Mouse (Mus musculus): Measurements from ENCODE around the gene Ccdc15. TPM values are rescaled to one million over a fixed set of nuclear protein-coding genes. Genes with fewer than 3 reads are reported as not detected.

Gene Ccdc15
- polyA plus RNA-seq, 1 experiment from 2014 or later, result 13.4 TPM

- Histone ChIP-seq H3K27ac (no peak overlapping the region), H3K9me3 (no peaks in the 10 kb centered on the region), H3K4me1 (peaks cover 5% of the 10 kb centered on the region), H3K4me3 (no peak overlapping the region), H3K27me3 (ENCODE audit: poor library complexity, severe bottlenecking) (no peaks in the 10 kb centered on the region), H3K36me3 (replicated peaks) (no peaks in the 10 kb centered on the region)
- no peak for DNase-seq (ENCODE audit: extremely low spot score, low spot score)
- WGBS, result 75% methylated on average over 5 of the region's 5 CpGs
These were observed 17.5 kb upstream of the Ccdc15 start for GRCm38 (mm10) chr9:37365706-37366105.

GRCm38 (mm10) chr9:37364392-37364791, 16.2 kb upstream of the Ccdc15 start:
- H3K4me1 ChIP-seq, result peaks cover 18% of the 10 kb centered on the region
- no peak for DNase-seq (ENCODE audit: extremely low spot score, low spot score)
- WGBS, result 88% methylated on average over 3 of the region's 3 CpGs
- H3K27ac ChIP-seq, result no peak overlapping the region
- no peaks in the 10 kb centered on the region for H3K27me3 ChIP-seq (ENCODE audit: poor library complexity, severe bottlenecking)
- H3K9me3 ChIP-seq, result no peaks in the 10 kb centered on the region
- no peak overlapping the region for H3K4me3 ChIP-seq
- no peaks in the 10 kb centered on the region for H3K36me3 ChIP-seq (replicated peaks)

GRCm38 (mm10) chr9:37363551-37363950, 15.3 kb upstream of the Ccdc15 start:
- Histone ChIP-seq H3K4me1 (peaks cover 27% of the 10 kb centered on the region), H3K27ac (no peak overlapping the region), H3K9me3 (no peaks in the 10 kb centered on the region), H3K36me3 (replicated peaks) (no peaks in the 10 kb centered on the region), H3K4me3 (no peak overlapping the region), H3K27me3 (ENCODE audit: poor library complexity, severe bottlenecking) (no peaks in the 10 kb centered on the region)
- WGBS, result 75% methylated on average over 3 of the region's 3 CpGs
- DNase-seq (ENCODE audit: extremely low spot score, low spot score), result no peak

GRCm38 (mm10) chr9:37362881-37363280, 14.6 kb upstream of the Ccdc15 start:
- Histone ChIP-seq H3K27me3 (ENCODE audit: poor library complexity, severe bottlenecking) (no peaks in the 10 kb centered on the region), H3K27ac (no peak overlapping the region), H3K4me1 (peaks cover 33% of the 10 kb centered on the region), H3K9me3 (no peaks in the 10 kb centered on the region), H3K4me3 (no peak overlapping the region), H3K36me3 (replicated peaks) (no peaks in the 10 kb centered on the region)
- 79% methylated on average over 1 of the region's 1 CpGs for WGBS
- no peak for DNase-seq (ENCODE audit: extremely low spot score, low spot score)

GRCm38 (mm10) chr9:37362084-37362483, 13.9 kb upstream of the Ccdc15 start:
- Histone ChIP-seq H3K36me3 (replicated peaks) (no peaks in the 10 kb centered on the region), H3K4me3 (no peak overlapping the region), H3K9me3 (no peaks in the 10 kb centered on the region), H3K4me1 (peaks cover 34% of the 10 kb centered on the region), H3K27me3 (ENCODE audit: poor library complexity, severe bottlenecking) (no peaks in the 10 kb centered on the region), H3K27ac (no peak overlapping the region)
- no peak for DNase-seq (ENCODE audit: extremely low spot score, low spot score)

- Histone ChIP-seq H3K4me1 (peaks cover 34% of the 10 kb centered on the region), H3K36me3 (replicated peaks) (no peaks in the 10 kb centered on the region), H3K9me3 (no peaks in the 10 kb centered on the region), H3K27ac (peak overlapping the region; percentile 90), H3K27me3 (ENCODE audit: poor library complexity, severe bottlenecking) (no peaks in the 10 kb centered on the region), H3K4me3 (peak overlapping the region; percentile 15; the same call in 1 of the 2 replicates)
- WGBS, result 28% methylated on average over 6 of the region's 6 CpGs
- peak; percentile 81 for DNase-seq (ENCODE audit: extremely low spot score, low spot score)
These were observed 11.3 kb upstream of the Ccdc15 start for GRCm38 (mm10) chr9:37359331-37360220.

GRCm38 (mm10) chr9:37358713-37359330, 10.6 kb upstream of the Ccdc15 start:
- 70% methylated on average over 7 of the region's 7 CpGs for WGBS

GRCm38 (mm10) chr9:37354485-37354884, 6.3 kb upstream of the Ccdc15 start:
- H3K4me1 ChIP-seq, result peaks cover 16% of the 10 kb centered on the region
- H3K27ac ChIP-seq, result no peak overlapping the region
- 79% methylated on average over 1 of the region's 1 CpGs for WGBS
- no peak for DNase-seq (ENCODE audit: extremely low spot score, low spot score)
- H3K9me3 ChIP-seq, result no peaks in the 10 kb centered on the region
- no peaks in the 10 kb centered on the region for H3K36me3 ChIP-seq (replicated peaks)
- H3K4me3 ChIP-seq, result no peak overlapping the region
- H3K27me3 ChIP-seq (ENCODE audit: poor library complexity, severe bottlenecking), result peaks cover 3% of the 10 kb centered on the region; the same call in 1 of the 2 replicates

More at GRCm38 (mm10) chr9:37358713-37359330, 10.6 kb upstream of the Ccdc15 start:
- Histone ChIP-seq H3K27ac (peak overlapping the region; percentile 90), H3K36me3 (replicated peaks) (no peaks in the 10 kb centered on the region), H3K9me3 (no peaks in the 10 kb centered on the region), H3K4me1 (peaks cover 34% of the 10 kb centered on the region), H3K27me3 (ENCODE audit: poor library complexity, severe bottlenecking) (no peaks in the 10 kb centered on the region), H3K4me3 (peak overlapping the region; percentile 15; the same call in 1 of the 2 replicates)
- peak; percentile 18 for DNase-seq (ENCODE audit: extremely low spot score, low spot score)

GRCm38 (mm10) chr9:37351266-37351665, 3.0 kb upstream of the Ccdc15 start:
- no peak for DNase-seq (ENCODE audit: extremely low spot score, low spot score)
- no peaks in the 10 kb centered on the region for H3K9me3 ChIP-seq
- H3K4me1 ChIP-seq, result peaks cover 17% of the 10 kb centered on the region
- no peak overlapping the region for H3K4me3 ChIP-seq
- peaks cover 3% of the 10 kb centered on the region; the same call in 1 of the 2 replicates for H3K27me3 ChIP-seq (ENCODE audit: poor library complexity, severe bottlenecking)
- no peak overlapping the region for H3K27ac ChIP-seq
- WGBS, result 67% methylated on average over 2 of the region's 2 CpGs
- no peaks in the 10 kb centered on the region for H3K36me3 ChIP-seq (replicated peaks)

GRCm38 (mm10) chr9:37349050-37349449, 818 bp upstream of the Ccdc15 start:
- WGBS, result 94% methylated on average over 3 of the region's 3 CpGs
- Histone ChIP-seq H3K4me3 (peak overlapping the region; percentile 63), H3K9me3 (no peaks in the 10 kb centered on the region), H3K27me3 (ENCODE audit: poor library complexity, severe bottlenecking) (peaks cover 3% of the 10 kb centered on the region; the same call in 1 of the 2 replicates), H3K4me1 (peaks cover 17% of the 10 kb centered on the region), H3K36me3 (replicated peaks) (peaks cover 3% of the 10 kb centered on the region; the same call in 1 of the 2 replicates), H3K27ac (peak overlapping the region; percentile 93)
- DNase-seq (ENCODE audit: extremely low spot score, low spot score), result no peak

- H3K9me3 ChIP-seq, result no peaks in the 10 kb centered on the region
- peak overlapping the region; percentile 93 for H3K27ac ChIP-seq
- peak overlapping the region; percentile 63 for H3K4me3 ChIP-seq
- peak; percentile 41 for DNase-seq (ENCODE audit: extremely low spot score, low spot score)
- peaks cover 17% of the 10 kb centered on the region for H3K36me3 ChIP-seq (replicated peaks)
- H3K27me3 ChIP-seq (ENCODE audit: poor library complexity, severe bottlenecking), result peaks cover 3% of the 10 kb centered on the region; the same call in 1 of the 2 replicates
- 31% methylated on average over 12 of the region's 12 CpGs for WGBS
- H3K4me1 ChIP-seq, result peaks cover 17% of the 10 kb centered on the region
These were observed 846 bp downstream of the Ccdc15 start for GRCm38 (mm10) chr9:37347184-37347987.

GRCm38 (mm10) chr9:37345406-37345805, 2.8 kb downstream of the Ccdc15 start:
- 90% methylated on average over 3 of the region's 3 CpGs for whole genome bisulfite sequencing
- peaks cover 33% of the 10 kb centered on the region for H3K36me3 ChIP-seq (replicated peaks)
- no peaks in the 10 kb centered on the region for H3K9me3 ChIP-seq
- no peak overlapping the region for H3K4me3 ChIP-seq
- no peak overlapping the region for H3K27ac ChIP-seq
- H3K27me3 ChIP-seq (ENCODE audit: poor library complexity, severe bottlenecking), result peaks cover 3% of the 10 kb centered on the region; the same call in 1 of the 2 replicates
- DNase-seq (ENCODE audit: extremely low spot score, low spot score), result no peak
- peaks cover 17% of the 10 kb centered on the region for H3K4me1 ChIP-seq

All from forebrain, embryonic 10.5 days (tissue).